Mouse (Mus musculus) heart, postnatal 0 days (tissue): Measurements from ENCODE around the gene Lhb.

Experiments
- CTCF ChIP-seq: IDR thresholded peaks from 2 replicates; pipeline ENCODE4 v1.5.1; 2016; ENCODE audit warnings: antibody characterized with exemption, control low read depth, low read depth
- EP300 ChIP-seq: IDR thresholded peaks from 2 replicates; pipeline ENCODE4 v1.6.1; 2016; ENCODE audit warnings: antibody characterized with exemption, low read depth

- TF ChIP-seq EP300: no peak
- no peak for TF ChIP-seq CTCF
Observed at GRCm38 (mm10) chr7:45396787-45397186, 23.8 kb upstream of the Lhb start.
